Mouse (Mus musculus) MEL (cell line): Measurements from ENCODE around the gene Plcg2. TPM values are rescaled to one million over a fixed set of nuclear protein-coding genes. Genes with fewer than 3 reads are reported as not detected.

Experiments
- DNase-seq: peaks from one replicate; pipeline ENCODE4 v3.0.0; 2011; ENCODE audit warnings: low read depth, low spot score
- H3K27ac ChIP-seq: 2 replicates; pipeline ENCODE4 v1.5.1; 2012; ENCODE audit warnings: low read depth, mild to moderate bottlenecking, control low read depth, low read length, moderate library complexity; ENCODE audit not compliant: control insufficient read depth
- H3K27me3 ChIP-seq, 2 experiments: fragments of 150-350 bp in 1 of 2; sonication (generic) in 1 of 2; 2 replicates each; pipeline ENCODE4 v1.6.1; 2012; ENCODE audit warnings: low read length in 2 of 2, mild to moderate bottlenecking in 2 of 2, improper control_type of control experiment in 1 of 2, moderate library complexity in 1 of 2; ENCODE audit not compliant: insufficient read depth in 2 of 2, control insufficient read depth in 1 of 2
- H3K36me3 ChIP-seq, 2 experiments: 2 replicates each; pipeline ENCODE4 v1.6.1; 2012 to 2014; ENCODE audit warnings: low read length in 2 of 2, improper control_type of control experiment in 1 of 2, inconsistent platforms in 1 of 2, mild to moderate bottlenecking in 1 of 2; ENCODE audit not compliant: insufficient read depth in 2 of 2, control insufficient read depth in 1 of 2
- H3K4me1 ChIP-seq, 2 experiments: fragments of 150-350 bp in 1 of 2; sonication (generic) in 1 of 2; 2 replicates each; pipeline ENCODE4 v1.6.1; 2012; ENCODE audit warnings: low read length in 2 of 2, improper control_type of control experiment in 1 of 2, mild to moderate bottlenecking in 1 of 2; ENCODE audit not compliant: insufficient read depth in 2 of 2, control insufficient read depth in 1 of 2
- H3K4me3 ChIP-seq, 2 experiments: fragments of 150-350 bp in 1 of 2; sonication (generic) in 1 of 2; 2 replicates each; pipeline ENCODE4 v1.5.1; 2012; ENCODE audit warnings: low read depth in 2 of 2, low read length in 2 of 2, mild to moderate bottlenecking in 2 of 2, moderate library complexity in 2 of 2, control low read depth in 1 of 2, improper control_type of control experiment in 1 of 2; ENCODE audit not compliant: control insufficient read depth in 1 of 2, insufficient read depth in 1 of 2
- H3K79me2 ChIP-seq: 2 replicates; pipeline ENCODE4 v1.6.1; 2012; ENCODE audit warnings: mild to moderate bottlenecking, low read length, moderate library complexity; ENCODE audit not compliant: control insufficient read depth, poor library complexity, insufficient read depth
- H3K9ac ChIP-seq: 2 replicates; pipeline ENCODE4 v1.6.1; 2012; ENCODE audit warnings: low read depth, mild to moderate bottlenecking, control low read depth, low read length, moderate library complexity; ENCODE audit not compliant: control insufficient read depth, poor library complexity, severe bottlenecking
- H3K9me3 ChIP-seq: fragments of 150-350 bp; sonication (generic); replicated peaks from 2 replicates; pipeline ENCODE4 v1.6.1; 2012; ENCODE audit warnings: mild to moderate bottlenecking, low read length, improper control_type of control experiment, moderate library complexity; ENCODE audit not compliant: insufficient read depth
- BHLHE40 ChIP-seq: IDR thresholded peaks from 2 replicates; pipeline ENCODE4 v1.6.1; 2012; ENCODE audit warnings: low read depth, mild to moderate bottlenecking, inconsistent platforms, low read length, improper control_type of control experiment, borderline replicate concordance
- CHD2 ChIP-seq: IDR thresholded peaks from 2 replicates; pipeline ENCODE4 v1.6.1; 2011; ENCODE audit warnings: low read length, improper control_type of control experiment
- CTCF ChIP-seq, 3 experiments: IDR thresholded peaks in 2 of 3; conservative IDR thresholded peaks in 1 of 3; 2 replicates each; pipeline ENCODE4 v1.5.1; 2011 to 2012; ENCODE audit warnings: low read length in 3 of 3, low read depth in 2 of 3, mild to moderate bottlenecking in 2 of 3, improper control_type of control experiment in 1 of 3, inconsistent platforms in 1 of 3, mixed read lengths in 1 of 3, moderate library complexity in 1 of 3; ENCODE audit not compliant: control insufficient read depth in 1 of 3, insufficient read depth in 1 of 3, poor library complexity in 1 of 3, severe bottlenecking in 1 of 3
- ELF1 ChIP-seq: IDR thresholded peaks from 2 replicates; pipeline ENCODE4 v1.6.1; 2014; ENCODE audit warnings: low read depth, mild to moderate bottlenecking, inconsistent platforms, low read length, improper control_type of control experiment, moderate library complexity
- EP300 ChIP-seq, 2 experiments: IDR thresholded peaks; 2 replicates each; pipeline ENCODE4 v1.6.1; 2011; ENCODE audit warnings: improper control_type of control experiment in 2 of 2, low read length in 2 of 2, low read depth in 1 of 2, mild to moderate bottlenecking in 1 of 2
- GABPA ChIP-seq: IDR thresholded peaks from 2 replicates; pipeline ENCODE4 v1.6.1; 2012; ENCODE audit warnings: low read depth, mild to moderate bottlenecking, inconsistent platforms, low read length, improper control_type of control experiment, moderate library complexity
- GATA1 ChIP-seq: IDR thresholded peaks from 2 replicates; pipeline ENCODE4 v1.6.1; 2011; ENCODE audit warnings: low read depth, low read length, improper control_type of control experiment
- JUND ChIP-seq: IDR thresholded peaks from 2 replicates; pipeline ENCODE4 v1.6.1; 2011; ENCODE audit warnings: low read depth, mild to moderate bottlenecking, improper control_type of control experiment, low read length
- MAFK ChIP-seq: IDR thresholded peaks from 2 replicates; pipeline ENCODE4 v1.6.1; 2011; ENCODE audit warnings: low read depth, mild to moderate bottlenecking, low read length, improper control_type of control experiment, borderline replicate concordance
- MAX ChIP-seq: IDR thresholded peaks from 2 replicates; pipeline ENCODE4 v1.6.1; 2011; ENCODE audit warnings: low read length, improper control_type of control experiment
- MEF2A ChIP-seq: IDR thresholded peaks from 2 replicates; pipeline ENCODE4 v1.6.1; 2014; ENCODE audit warnings: low read depth, mild to moderate bottlenecking, inconsistent platforms, low read length, improper control_type of control experiment; ENCODE audit not compliant: poor library complexity, insufficient replicate concordance, severe bottlenecking; ENCODE audit errors: extremely low read depth
- MYB ChIP-seq: IDR thresholded peaks from 2 replicates; pipeline ENCODE4 v1.6.1; 2011; ENCODE audit warnings: mild to moderate bottlenecking, low read depth, low read length, improper control_type of control experiment
- NRF1 ChIP-seq: IDR thresholded peaks from 2 replicates; pipeline ENCODE4 v1.6.1; 2014; ENCODE audit warnings: low read depth, mild to moderate bottlenecking, inconsistent platforms, low read length, improper control_type of control experiment, moderate library complexity; ENCODE audit not compliant: poor library complexity, insufficient read depth, severe bottlenecking
- POLR2AphosphoS2 ChIP-seq: IDR thresholded peaks from 2 replicates; pipeline ENCODE4 v1.6.1; 2011; ENCODE audit warnings: low read length, improper control_type of control experiment
- RCOR1 ChIP-seq: IDR thresholded peaks from 2 replicates; pipeline ENCODE4 v1.6.1; 2012; ENCODE audit warnings: low read depth, mild to moderate bottlenecking, inconsistent platforms, low read length, improper control_type of control experiment
- SIN3A ChIP-seq: IDR thresholded peaks from 2 replicates; pipeline ENCODE4 v1.6.1; 2012; ENCODE audit warnings: low read length, improper control_type of control experiment, inconsistent platforms
- SMC3 ChIP-seq: IDR thresholded peaks from 2 replicates; pipeline ENCODE4 v1.6.1; 2011; ENCODE audit warnings: low read depth, low read length, improper control_type of control experiment
- TBP ChIP-seq: IDR thresholded peaks from 2 replicates; pipeline ENCODE4 v1.8.0; 2011; ENCODE audit warnings: low read depth, low read length, improper control_type of control experiment
- TCF12 ChIP-seq: IDR thresholded peaks from 2 replicates; pipeline ENCODE4 v1.6.1; 2014; ENCODE audit warnings: low read depth, mild to moderate bottlenecking, inconsistent platforms, low read length, improper control_type of control experiment, moderate library complexity
- USF1 ChIP-seq: IDR thresholded peaks from 2 replicates; pipeline ENCODE4 v1.6.1; 2014; ENCODE audit warnings: low read depth, mild to moderate bottlenecking, inconsistent platforms, low read length, improper control_type of control experiment, moderate library complexity
- USF2 ChIP-seq, 2 experiments: IDR thresholded peaks; 2 replicates each; pipeline ENCODE4 v1.6.1; 2011 to 2012; ENCODE audit warnings: improper control_type of control experiment in 2 of 2, low read length in 2 of 2, borderline replicate concordance in 1 of 2, inconsistent platforms in 1 of 2, low read depth in 1 of 2, mild to moderate bottlenecking in 1 of 2; ENCODE audit not compliant: insufficient read depth in 1 of 2
- ZC3H11A ChIP-seq: IDR thresholded peaks from 2 replicates; pipeline ENCODE4 v1.6.1; 2012; ENCODE audit warnings: low read depth, mild to moderate bottlenecking, inconsistent platforms, low read length, improper control_type of control experiment
- polyA plus RNA-seq, 2 experiments: library from polyadenylated mRNA; stranded (reverse) in 1 of 2; unstranded in 1 of 2; fragments of >175 nt in 1 of 2; fragments of >200 nt in 1 of 2; gene quantifications; 2 replicates each; pipeline versions ENCODE4 v1.2.1 to v1.2.4; 2012; ENCODE audit warnings: low replicate concordance in 2 of 2, low read depth in 1 of 2; ENCODE audit not compliant: insufficient read length in 2 of 2, insufficient read depth in 1 of 2, missing spikeins in 1 of 2
- total RNA-seq: library from RNA; depleted of rRNA; stranded (reverse); fragments of 300-350 nt; gene quantifications from 2 replicates; pipeline ENCODE4 v1.2.3, GENCODE M21; 2012

The Plcg2 gene
- total and polyA plus RNA-seq, 3 experiments, result 21.0 to 78.7 (median 23.3) TPM

DNA sequence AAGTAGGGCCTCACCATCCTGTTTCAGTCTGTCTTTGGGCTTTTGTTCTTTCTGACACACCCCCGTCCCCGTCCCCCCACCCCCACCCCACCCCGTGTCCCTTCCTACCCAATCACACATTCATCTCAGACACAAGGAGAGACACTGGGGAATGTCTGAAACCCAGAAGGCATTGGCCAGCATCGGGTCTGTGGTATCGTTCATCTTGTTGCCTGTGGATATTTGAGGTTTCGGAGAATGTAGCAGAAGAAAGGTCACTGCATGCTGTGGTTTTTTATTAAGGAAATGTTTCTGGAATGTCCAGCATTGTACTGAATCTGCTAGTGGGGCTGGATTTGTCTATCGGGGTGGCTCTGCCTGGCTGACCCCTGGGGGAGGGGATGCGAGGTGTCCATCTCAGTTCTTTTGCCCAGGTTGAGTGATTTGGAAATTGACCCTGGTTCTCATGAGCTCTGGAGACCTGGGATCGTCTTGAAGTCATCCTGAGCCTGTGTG lies 78.2 kb downstream of the Plcg2 start:
- Histone ChIP-seq H3K27me3 (no peaks in the 10 kb centered on the region), H3K79me2 (no peaks in the 10 kb centered on the region), H3K9me3 (no peaks in the 10 kb centered on the region), H3K27ac (no peak overlapping the region), H3K9ac (no peak overlapping the region), H3K4me1 (peaks cover 0 to 10% of the 10 kb centered on the region in 2 experiments; a peak in 2 of 4 replicates), H3K4me3 (no peak overlapping the region), H3K36me3 (peaks cover 0 to 3% of the 10 kb centered on the region in 2 experiments; a peak in 1 of 4 replicates)
- no peak for DNase-seq
- TF ChIP-seq MYB, result no peak
- no peak for TF ChIP-seq BHLHE40
- TF ChIP-seq TBP, result no peak
- no peak for TF ChIP-seq GABPA
- TF ChIP-seq MAFK, result no peak
- no peak for TF ChIP-seq SIN3A
- no peak for TF ChIP-seq ZC3H11A
- no peak for TF ChIP-seq USF1
- no peak for TF ChIP-seq JUND
- no peak for TF ChIP-seq POLR2AphosphoS2
- TF ChIP-seq CTCF (IDR thresholded peaks at IDR 0.05 in 2 of 3, conservative IDR thresholded peaks at IDR 0.05 in 1 of 3; ENCODE audit: control insufficient read depth in 1 of 3, insufficient read depth in 1 of 3, low read depth in 2 of 3, low read length in 3 of 3, poor library complexity in 1 of 3, severe bottlenecking in 1 of 3), result no peak
- no peak for TF ChIP-seq EP300 (IDR thresholded peaks at IDR 0.05; ENCODE audit: low read depth in 1 of 2, low read length in 2 of 2)
- no peak for TF ChIP-seq CHD2
- TF ChIP-seq MEF2A, result no peak
- no peak for TF ChIP-seq TCF12

DNA sequence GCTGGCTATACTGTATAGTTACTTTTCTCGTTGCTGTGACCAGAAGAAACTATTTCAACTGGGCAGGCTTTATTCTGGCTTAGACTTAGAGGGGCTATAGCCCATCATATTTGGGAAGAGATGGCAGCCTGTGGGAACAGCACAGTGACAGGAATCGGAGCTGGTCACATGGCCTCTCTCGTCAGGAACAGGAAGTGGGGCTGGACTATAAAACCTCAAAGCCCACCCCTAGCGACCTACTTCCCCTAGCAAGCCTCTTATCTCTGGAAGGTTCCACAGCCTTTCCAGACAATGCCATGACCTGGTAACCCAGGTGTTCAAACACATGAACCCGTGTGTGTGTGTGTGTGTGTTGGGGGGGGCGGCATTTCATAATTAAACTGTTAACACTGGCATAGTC lies 79.0 kb downstream of the Plcg2 start:
- no peak for TF ChIP-seq SMC3
- peak in 1 of 2 experiments; percentile 43; a peak in 1 of 4 replicates for TF ChIP-seq USF2 (IDR thresholded peaks at IDR 0.05; ENCODE audit: borderline replicate concordance in 1 of 2, insufficient read depth in 1 of 2, low read depth in 1 of 2, low read length in 2 of 2)
- TF ChIP-seq ELF1, result peak; percentile 34; the same call in 1 of the 2 replicates
- no peak for TF ChIP-seq TCF12
- no peak for TF ChIP-seq RCOR1
- peak; percentile 87 for TF ChIP-seq USF1
- TF ChIP-seq ZC3H11A, result no peak
- no peak for TF ChIP-seq NRF1
- TF ChIP-seq MAX, result peak; percentile 19; the same call in 1 of the 2 replicates
- TF ChIP-seq GATA1, result no peak; the same call in 1 of the 2 replicates
- Histone ChIP-seq H3K27me3 (no peaks in the 10 kb centered on the region), H3K4me3 (no peak overlapping the region), H3K79me2 (no peaks in the 10 kb centered on the region), H3K9ac (no peak overlapping the region), H3K27ac (no peak overlapping the region), H3K9me3 (no peaks in the 10 kb centered on the region), H3K4me1 (peaks cover 0 to 10% of the 10 kb centered on the region in 2 experiments; a peak in 2 of 4 replicates), H3K36me3 (peaks cover 0 to 3% of the 10 kb centered on the region in 2 experiments; a peak in 1 of 4 replicates)
- peak; percentile 60 for DNase-seq
